Mouse (Mus musculus) frontal cortex, adult 2 months (tissue): ENCODE measurements around the gene Gaa. TPM values are rescaled to one million over a fixed set of nuclear protein-coding genes. Genes with fewer than 3 reads are reported as not detected.
"Not testable (repeated sequence)": the region's sequence is repeated elsewhere in the genome, so short reads cannot be mapped to it uniquely, and the experiment has no call there.

Experiments used
- DNase-seq, 2 experiments: peaks; one replicate each; pipeline ENCODE4 v3.0.0; 2022; ENCODE audit warnings: low spot score in 1 of 2; ENCODE audit errors: extremely low spot score in 1 of 2
- polyA plus RNA-seq: library from polyadenylated mRNA; depleted of rRNA; stranded (reverse); fragments of >200 nt; gene quantifications from 2 replicates; pipeline ENCODE4 v1.2.3, GENCODE M21; 2012; rRNA removed

The Gaa gene
- polyA plus RNA-seq: 182 and 207 TPM in 2 replicates

- peak; percentile 93 to 98 for DNase-seq
Measured at GRCm38 (mm10) chr11:119267768-119268556, at the start of gene Gaa. Gaa (plus strand) TSS chr11:119267887.

GRCm38 (mm10) chr11:119219816-119220465 lies 47.7 kb upstream of the Gaa start:
- DNase-seq: peak in 1 of 2 experiments; percentile 75

- DNase-seq: no peak
Measured at GRCm38 (mm10) chr11:119221812-119222510, 45.7 kb upstream of the Gaa start.

GRCm38 (mm10) chr11:119223124-119223890 lies 44.4 kb upstream of the Gaa start:
- no peak for DNase-seq

- DNase-seq: no peak
Measured at GRCm38 (mm10) chr11:119224926-119225325, 42.8 kb upstream of the Gaa start.

- no peak for DNase-seq
Measured at GRCm38 (mm10) chr11:119225634-119226033, 42.1 kb upstream of the Gaa start.

- DNase-seq: no peak
Measured at GRCm38 (mm10) chr11:119227591-119227990, 40.1 kb upstream of the Gaa start.

- peak in 1 of 2 experiments; percentile 50 for DNase-seq
Measured at GRCm38 (mm10) chr11:119228091-119228781, 39.5 kb upstream of the Gaa start, which contains the start of the genes Tbc1d16 and Ccdc40. Tbc1d16 (minus strand) TSS chr11:119228499. Ccdc40 (plus strand) TSS chr11:119228572.

GRCm38 (mm10) chr11:119228846-119229626 lies 38.7 kb upstream of the Gaa start:
- peak in 1 of 2 experiments; percentile 73 for DNase-seq

- no peak for DNase-seq
Measured at GRCm38 (mm10) chr11:119234770-119235169, 32.9 kb upstream of the Gaa start.

- peak in 1 of 2 experiments; percentile 55 for DNase-seq
Measured at GRCm38 (mm10) chr11:119235596-119235995, 32.1 kb upstream of the Gaa start.

GRCm38 (mm10) chr11:119236354-119236753 lies 31.3 kb upstream of the Gaa start:
- no peak for DNase-seq

- no peak for DNase-seq
Measured at GRCm38 (mm10) chr11:119237007-119237406, 30.7 kb upstream of the Gaa start.

GRCm38 (mm10) chr11:119237568-119238304 lies 30.0 kb upstream of the Gaa start:
- DNase-seq: no peak

- no peak for DNase-seq
Measured at GRCm38 (mm10) chr11:119238305-119238721, 29.4 kb upstream of the Gaa start.

- DNase-seq: no peak
Measured at GRCm38 (mm10) chr11:119239480-119239879, 28.2 kb upstream of the Gaa start.

GRCm38 (mm10) chr11:119245543-119245942 lies 22.1 kb upstream of the Gaa start:
- DNase-seq: not testable (repeated sequence)

- DNase-seq: peak in 1 of 2 experiments; percentile 77
Measured at GRCm38 (mm10) chr11:119249011-119249410, 18.7 kb upstream of the Gaa start.
